Mouse (Mus musculus): ENCODE results near the gene Ckmt2. TPM values are rescaled to one million over a fixed set of nuclear protein-coding genes. Genes with fewer than 3 reads are reported as not detected.

Gene Ckmt2
- total RNA-seq (2022): under 1 TPM in 3 of 4 experiments, not detected in 1; 0.25 to 0.43 (median 0.41) TPM

DNA sequence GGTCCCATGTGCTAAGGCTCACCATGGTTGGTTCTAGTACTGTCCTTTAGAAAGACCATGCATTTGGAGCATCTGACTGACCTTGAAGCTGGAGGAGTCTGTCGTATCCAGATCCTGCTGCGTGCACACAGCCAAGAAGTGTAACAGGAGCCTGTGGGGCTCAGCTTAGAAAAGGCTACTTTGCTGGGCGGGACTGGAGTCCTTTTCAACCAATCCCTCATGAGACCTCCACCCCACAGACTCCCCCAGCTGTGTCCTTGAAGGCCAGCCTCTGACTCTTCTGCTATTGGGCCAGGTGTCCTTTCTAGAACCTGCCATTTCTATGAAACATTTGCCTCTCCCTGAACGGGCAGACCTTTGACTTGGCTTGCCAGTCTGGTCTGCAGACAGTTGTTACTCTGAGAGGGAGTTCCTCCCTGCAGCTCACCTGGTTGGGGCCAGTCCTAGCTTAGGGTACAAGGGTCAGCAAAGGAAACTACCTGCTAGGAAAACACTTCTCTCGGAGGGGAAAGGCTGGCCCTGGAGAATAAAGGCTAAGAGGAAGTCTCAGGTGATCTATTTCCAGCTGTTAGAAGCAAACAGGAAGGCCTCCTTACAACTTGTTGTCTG, at the start of gene Ckmt2:
Gene Ckmt2, minus strand, starts transcription at position 145 of the 609 bp plus-strand sequence.
- no peak for DNase-seq (ENCODE audit: low spot score in 2 of 2)

DNA sequence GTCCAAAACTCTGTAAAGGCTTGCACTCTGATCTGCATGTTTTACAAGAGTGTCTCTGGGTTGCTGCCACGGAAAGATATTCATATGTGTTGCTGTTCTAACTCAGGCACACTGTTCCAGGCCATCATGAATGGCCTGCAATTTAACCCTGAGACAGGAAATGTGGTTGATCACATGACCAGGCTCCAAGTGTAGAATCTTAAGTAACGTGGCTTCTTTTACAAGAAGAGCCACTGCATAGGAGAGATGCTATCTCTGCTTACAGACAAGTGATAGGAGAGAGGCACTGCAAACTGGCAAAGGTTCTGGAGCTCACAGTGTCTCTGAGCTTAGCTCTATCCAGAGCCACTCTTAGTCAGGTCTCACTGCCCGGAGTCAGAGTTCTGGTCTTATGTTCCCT, 44.3 kb upstream of the Ckmt2 start:
- DNase-seq (ENCODE audit: low spot score in 2 of 2): no peak

DNA sequence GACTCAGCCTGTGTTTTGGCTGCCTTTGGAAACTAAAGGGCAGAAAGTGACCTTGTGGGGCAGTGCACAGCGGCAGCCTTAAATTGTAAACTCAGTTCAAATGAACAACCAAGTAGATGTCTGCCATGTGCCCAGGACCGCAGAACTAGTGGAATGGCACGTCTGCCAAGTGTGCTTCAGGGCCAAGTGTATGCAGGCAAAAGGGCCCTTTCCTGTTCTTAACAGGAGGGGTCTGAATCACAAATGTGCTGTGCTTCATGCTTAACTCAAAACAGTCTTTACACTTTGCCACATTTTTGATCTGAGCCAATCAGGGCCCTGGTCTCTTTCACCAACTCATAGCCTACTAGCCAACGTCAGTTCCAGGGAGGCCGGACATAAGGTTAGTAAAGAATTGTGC, 42.1 kb upstream of the Ckmt2 start:
- no peak for DNase-seq (ENCODE audit: low spot score in 2 of 2)

DNA sequence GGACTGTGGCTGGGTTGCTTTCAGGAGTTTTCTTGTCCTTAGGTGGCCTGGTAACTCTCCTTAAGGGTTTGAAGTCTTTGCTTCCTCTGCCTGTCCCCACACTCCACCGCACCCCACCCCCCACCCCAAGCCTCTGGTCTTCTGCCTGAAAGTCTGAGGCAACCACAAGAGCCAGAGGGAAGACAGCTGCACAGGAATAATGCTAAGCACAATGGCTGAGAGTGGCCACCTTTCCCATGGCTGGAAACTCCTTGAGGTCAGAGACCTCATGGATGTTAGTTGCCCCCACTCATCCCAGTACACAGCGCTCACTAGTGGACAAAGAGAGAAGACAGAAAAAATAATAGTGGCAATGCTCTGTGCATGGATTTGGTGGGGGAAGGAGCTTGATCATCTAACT, 41.1 kb upstream of the Ckmt2 start:
- no peak for DNase-seq (ENCODE audit: low spot score in 2 of 2)

DNA sequence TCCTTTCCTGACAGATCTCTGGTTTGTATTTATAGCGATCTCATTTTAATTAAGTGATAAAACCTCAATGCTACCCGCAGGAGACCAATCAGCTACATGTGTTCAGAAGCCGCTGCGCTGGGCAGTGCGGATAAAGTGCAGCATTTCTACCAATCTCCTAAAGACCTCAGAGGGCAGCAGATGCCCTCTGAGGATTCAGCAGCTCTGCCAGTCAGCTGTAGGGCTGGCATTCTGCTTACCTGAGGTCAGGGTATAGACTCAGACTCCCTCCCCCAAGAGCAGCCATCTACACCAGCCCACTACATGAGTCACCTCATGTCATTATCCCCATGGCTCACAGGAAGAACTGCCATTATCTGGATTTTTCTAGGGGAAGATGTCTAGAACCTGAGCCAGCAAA, 39.6 kb upstream of the Ckmt2 start:
- DNase-seq (ENCODE audit: low spot score in 2 of 2): no peak

DNA sequence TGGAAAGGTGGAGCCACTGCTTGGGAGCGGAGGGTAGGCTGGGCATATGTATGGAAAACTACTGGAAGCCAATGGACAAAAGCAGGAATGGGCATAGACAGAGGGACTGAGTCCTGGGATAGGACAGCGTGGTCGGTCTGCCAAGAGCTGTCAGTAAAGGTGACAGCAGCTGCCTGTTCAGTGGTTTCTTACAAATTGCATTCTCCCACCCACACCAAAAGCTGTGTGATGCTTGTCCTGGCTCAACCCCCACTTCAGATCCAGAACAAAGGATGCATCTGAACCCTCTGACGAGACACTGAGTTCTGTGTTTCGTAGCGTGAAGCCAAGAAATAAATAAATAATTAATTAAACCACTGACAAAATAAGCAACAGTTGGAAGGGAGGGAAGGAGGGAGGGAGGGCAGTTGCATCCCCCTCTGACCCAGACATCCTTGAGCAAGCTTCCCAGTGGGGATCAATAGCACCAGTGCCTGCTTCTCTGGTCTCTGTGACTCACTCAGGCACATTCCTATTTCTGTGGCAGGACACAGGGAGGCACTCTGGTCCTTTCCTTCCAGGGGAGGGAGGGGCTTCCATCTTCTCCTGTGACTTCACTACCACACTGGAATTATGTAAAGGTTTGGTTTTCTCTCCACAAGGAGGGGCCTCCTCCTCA, 39.0 kb upstream of the Ckmt2 start:
- peak; percentile 61 to 65 for DNase-seq (ENCODE audit: low spot score in 2 of 2)

DNA sequence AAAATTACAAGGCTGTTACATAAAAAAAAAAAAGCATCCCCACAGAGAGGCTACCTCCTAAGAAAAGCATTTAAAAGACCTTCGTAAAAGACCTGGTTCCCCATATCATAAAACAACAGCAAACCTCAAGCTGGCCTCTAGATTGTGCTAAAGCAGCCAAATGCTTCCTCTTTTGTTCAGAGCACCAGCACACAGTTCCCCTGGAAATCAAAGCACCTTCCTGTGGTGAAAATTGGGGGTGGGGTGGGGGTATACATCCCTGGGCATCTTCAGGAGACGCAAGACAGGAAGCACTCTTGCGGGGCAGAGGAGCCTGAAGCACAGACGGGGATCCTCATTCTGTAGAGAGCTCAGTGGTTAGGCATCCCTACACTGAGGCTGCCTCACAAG, 38.5 kb upstream of the Ckmt2 start:
- no peak for DNase-seq (ENCODE audit: low spot score in 2 of 2)

DNA sequence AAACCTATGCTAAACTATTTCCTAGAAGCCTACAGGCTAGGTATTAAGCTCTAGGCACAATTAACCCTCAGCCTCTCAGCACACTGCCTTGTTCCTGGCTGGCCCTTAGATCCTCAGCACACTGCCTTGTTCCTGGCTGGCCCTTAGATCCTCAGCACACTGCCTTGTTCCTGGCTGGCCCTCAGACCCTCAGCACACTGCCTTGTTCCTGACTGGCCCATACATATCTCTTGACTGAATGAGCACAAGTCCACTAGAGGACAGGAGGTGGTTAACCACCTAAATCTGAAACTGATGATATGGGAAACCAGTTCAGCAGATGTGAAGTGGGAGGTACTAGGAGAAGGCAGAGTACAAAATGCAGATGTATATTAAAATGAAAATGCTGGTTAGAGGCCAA, 35.0 kb upstream of the Ckmt2 start:
- DNase-seq (ENCODE audit: low spot score in 2 of 2): no peak

DNA sequence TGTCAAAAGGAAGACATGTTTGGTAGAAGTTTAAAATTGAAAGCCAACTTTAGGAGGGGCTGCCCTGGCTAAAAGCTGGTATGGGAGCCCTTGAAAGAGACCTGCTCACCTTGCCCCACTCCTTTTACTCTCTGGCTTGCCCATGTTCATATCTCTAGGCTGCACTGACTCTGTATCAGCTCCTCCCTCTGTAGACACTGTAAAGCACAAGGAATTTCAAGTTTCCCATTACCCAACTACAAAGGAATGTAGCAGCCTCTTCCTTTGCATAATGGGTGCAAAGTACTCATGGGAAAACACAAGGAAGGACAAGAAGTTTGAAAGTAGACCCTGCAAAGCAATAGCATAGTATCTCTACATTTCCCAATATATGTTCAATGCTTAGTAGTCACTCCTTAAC, 34.5 kb upstream of the Ckmt2 start:
- DNase-seq (ENCODE audit: low spot score in 2 of 2): no peak

DNA sequence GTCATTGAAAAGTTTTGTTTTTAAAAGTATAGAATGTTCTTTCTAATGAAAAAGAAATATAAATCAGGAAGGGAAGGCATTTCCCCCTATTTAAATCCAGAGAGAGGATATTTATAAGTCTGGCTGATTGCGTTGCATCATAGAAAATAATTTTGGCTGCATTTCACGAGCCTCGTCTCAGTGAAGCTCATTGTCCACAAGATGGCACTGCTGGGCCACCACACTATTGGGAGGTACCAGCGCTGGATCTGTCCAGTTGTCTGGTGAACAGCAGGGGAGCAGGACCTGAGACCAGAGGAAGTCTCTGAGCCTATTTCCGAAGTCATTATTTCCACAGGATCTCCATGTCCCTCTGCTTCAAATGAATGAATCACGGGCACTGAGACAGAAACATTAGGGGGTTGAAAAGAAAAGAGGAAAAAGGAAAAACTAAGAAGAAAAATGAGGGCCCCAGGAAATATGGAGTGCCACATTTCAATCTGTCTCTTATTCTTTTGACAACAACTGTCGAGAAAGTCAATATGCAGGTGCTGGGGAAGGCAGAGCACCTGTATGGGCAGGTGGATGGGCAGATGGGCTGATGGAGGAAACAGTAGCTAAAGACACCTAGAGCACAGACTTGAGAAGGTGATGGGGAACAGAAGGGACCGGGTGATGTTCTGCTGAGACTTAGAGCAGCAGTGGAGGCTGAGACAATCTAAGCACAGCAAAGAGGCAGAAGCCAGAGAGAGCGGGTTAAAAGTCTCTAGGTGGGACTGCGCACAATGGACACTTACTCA, 31.7 kb upstream of the Ckmt2 start:
- peak; percentile 70 to 83 for DNase-seq (ENCODE audit: low spot score in 2 of 2)

DNA sequence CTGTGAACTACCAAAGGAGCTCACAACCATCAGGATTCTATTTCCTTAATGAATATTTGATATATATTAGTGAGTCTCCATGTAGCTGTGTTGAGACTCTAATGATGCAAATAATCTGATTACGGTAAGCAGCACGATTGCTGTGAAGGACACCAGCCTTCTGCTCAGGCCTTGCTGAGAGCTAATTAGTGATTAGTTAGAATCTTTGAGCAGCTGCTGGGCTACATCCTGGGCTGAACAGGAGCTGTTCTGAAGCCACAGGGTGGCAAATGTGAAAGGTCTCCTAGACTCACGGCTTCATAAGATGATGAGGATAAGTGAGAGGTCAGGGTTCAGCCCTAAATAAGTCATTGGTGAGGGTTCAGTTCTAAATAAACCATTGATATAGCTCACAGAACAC, 29.7 kb upstream of the Ckmt2 start:
- no peak for DNase-seq (ENCODE audit: low spot score in 2 of 2)

DNA sequence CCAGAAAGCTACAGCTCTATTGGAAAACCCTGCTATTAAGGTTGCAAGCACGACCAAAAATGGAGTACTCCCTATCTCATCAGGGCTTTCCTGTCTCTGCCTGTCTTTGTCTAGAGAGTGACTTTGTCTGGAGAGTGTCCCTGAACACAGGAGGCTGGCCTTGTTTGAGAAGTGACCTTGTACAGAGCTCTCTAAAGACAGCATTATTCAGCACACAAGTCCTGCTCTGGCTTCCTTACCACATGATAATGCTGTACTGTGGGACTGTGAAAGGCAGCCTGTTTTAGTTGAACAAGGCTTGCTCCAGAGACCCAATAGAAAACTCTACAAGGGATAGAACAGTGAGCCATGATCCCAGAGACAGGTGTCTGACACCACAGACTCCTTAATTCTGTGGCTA, 19.8 kb upstream of the Ckmt2 start:
- DNase-seq (ENCODE audit: low spot score in 2 of 2): no peak

DNA sequence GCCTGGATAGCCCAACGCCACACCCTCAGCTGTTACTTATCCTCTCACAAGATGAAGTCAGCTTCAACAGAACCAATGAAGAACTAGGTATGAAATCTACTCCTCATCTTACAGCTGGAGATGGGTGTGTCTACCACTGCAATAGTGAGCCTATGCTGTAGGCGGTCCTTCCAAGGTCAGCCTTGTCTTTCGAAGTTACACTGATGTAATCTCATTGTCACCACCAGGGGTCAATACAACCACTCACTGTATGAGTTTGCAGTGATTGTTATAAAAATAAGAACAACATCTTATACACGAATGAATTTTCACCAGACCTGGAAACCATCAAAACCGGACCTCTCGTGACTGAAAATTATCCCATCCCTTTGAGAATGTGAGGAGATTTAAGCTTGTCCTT, 16.4 kb upstream of the Ckmt2 start:
- DNase-seq (ENCODE audit: low spot score in 2 of 2): no peak

DNA sequence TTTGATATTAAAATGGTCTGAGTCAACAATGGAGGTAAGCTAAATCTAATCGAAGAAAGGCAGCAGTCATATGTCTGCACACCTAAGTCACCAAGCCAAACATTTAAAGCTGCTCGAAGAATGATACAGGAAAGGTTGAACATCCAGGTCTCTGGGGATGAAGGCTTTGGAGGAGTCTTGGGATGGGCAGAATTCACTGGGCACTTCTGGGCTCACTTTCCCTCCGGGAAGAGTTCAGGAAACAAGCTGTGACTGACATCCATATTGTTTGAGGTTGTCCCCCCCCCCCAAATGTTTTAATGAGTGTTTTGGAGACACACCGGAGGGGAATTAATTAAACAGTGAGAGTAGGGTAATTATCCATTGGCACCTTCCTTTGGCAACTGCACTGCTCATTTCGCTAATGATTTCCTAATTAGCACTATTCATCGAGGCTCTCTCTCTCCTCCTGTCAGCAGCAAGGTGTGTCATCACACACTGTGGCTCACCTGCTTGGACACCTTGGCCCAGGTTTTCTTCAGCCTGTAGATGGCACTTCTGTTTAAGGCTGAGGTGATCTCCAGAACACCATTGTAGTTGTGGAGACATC, 13.4 kb upstream of the Ckmt2 start:
- no peak for DNase-seq (ENCODE audit: low spot score in 2 of 2)

DNA sequence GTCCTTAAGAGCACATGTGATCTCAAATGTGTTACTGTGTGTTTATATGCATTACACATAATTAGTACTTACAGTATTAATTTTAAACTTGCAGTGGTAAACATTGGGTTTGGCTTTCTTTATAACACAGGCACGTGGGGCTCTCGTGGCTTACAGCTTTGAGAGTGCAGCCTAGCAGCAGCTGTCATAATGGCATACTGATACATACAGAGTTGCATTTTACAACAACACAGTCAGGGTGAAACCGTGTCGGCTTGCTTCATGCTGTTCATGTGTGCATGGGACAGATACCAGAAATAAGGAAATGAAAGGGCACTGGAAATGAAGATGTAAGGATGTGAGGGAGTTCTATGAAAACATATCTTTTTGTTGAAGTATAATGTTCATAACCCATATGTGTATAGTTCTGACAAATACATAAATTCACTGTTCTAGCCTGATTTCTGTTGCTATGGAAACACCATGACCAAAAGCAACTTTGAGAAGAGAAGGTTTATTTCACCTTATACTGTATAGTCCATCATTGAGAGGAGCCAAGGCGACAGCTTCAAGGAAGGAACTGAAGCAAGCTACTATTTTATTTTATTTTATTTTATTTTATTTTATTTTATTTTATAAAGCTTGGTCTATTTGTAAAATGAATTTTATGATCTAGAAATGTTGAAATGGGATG, 8.2 kb upstream of the Ckmt2 start:
- no peak for DNase-seq (ENCODE audit: low spot score in 2 of 2)

DNA sequence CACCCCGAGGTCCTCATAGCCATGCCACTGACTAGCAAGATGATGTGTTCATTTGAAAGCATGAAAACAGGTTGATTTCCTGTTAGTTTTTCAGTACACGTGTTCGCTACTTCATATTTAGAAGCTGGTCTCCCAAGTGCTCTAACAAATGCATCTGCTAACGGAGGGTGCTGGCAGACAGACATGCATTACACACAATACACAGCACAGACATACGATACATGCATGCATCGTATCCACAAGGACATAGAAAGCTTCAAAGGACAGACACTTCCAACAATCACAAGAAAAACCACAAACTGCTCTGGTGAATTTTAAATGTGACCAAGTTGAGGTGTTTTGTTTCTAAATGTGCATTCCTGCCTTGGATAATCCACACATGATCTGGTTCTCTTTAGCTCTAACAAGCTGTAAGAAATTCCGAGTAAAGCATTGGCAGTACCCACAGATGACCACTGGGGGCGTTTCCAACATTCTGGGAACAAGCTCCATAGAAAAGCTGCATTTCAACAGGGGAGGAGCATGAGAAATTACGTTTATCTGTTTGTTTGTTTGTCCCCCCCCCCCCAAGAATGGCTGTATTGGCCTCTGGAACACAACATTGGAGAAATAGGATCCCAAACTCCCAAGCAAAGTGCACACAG, 5.3 kb upstream of the Ckmt2 start:
- DNase-seq (ENCODE audit: low spot score in 2 of 2): peak in 1 of 2 experiments; percentile 68

DNA sequence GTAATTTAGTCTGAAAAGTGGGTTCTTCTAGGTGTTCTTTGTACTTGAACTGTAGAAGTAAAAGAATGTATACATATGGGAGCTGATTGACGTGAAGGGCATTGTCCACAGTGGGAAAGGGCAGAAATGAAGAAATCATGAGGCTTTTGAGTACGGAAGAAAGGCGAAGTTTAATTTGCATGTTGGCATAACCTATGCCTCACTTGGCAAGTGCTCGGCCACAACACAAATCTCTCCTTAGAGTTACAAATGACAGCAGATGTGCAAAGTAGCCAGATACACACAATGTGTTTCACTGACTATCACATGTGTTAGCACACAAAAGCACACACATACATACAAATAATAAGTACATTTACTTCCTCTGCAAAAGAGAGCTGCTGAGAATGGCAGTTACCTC, 3.6 kb upstream of the Ckmt2 start:
- no peak for DNase-seq (ENCODE audit: low spot score in 2 of 2)

DNA sequence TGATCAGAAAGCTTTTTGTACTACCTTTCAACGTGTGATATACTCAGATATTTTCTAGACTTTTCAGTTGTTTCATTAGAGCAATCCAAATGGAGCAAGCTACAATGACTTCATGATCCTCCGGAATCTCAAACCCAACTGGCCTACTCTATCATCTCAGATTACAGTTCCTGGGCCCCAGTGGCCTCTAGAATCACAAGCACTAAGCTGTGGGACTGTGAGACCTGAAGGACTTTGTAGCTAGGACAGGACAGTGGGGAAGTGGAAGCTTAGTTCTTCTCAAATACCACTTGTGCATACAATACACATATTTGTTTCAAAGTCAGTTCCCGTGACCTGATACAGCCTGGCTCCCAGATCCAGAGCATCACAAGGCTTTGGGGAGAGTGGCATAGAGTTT, 1.3 kb upstream of the Ckmt2 start:
- DNase-seq (ENCODE audit: low spot score in 2 of 2): no peak

DNA sequence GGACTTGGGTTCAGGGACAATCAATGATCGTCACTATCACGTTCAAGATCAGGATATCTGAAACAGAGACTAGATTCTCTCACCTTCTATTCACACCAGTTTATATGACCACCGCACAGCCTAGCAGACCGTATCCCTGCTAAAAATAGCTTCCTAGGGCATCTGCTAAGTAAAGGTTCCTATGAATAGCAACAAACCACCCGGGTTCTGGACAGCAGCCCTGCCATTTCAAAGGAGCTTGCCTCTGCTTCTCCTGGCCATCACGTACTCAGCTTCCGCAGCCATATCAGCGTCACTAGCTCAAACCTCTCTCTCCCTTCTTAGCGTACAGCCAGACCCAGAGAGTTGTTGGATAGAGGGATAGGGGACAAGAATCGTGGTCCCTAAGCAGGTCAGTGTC, 665 bp upstream of the Ckmt2 start:
- DNase-seq (ENCODE audit: low spot score in 2 of 2): no peak

DNA sequence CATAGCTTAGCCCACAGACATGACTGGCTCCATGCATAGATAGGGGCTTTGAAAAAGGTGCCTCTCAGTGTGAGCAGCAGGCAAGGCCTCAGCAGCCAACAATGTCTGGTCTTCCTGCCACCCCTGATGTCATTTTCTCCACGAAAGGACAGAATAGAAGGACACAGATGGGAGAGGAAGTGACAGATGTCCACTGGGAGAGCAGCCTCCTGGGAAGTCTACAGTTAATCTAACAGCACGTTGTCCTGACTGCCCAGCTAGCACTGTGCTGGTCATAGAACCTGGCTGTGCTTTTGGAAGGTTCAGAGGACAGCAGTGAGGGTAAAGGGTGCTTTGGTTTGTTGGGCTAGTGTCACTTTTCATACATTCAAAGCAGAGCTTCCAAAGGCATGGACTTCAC, 1.1 kb downstream of the Ckmt2 start:
- DNase-seq (ENCODE audit: low spot score in 2 of 2): no peak

DNA sequence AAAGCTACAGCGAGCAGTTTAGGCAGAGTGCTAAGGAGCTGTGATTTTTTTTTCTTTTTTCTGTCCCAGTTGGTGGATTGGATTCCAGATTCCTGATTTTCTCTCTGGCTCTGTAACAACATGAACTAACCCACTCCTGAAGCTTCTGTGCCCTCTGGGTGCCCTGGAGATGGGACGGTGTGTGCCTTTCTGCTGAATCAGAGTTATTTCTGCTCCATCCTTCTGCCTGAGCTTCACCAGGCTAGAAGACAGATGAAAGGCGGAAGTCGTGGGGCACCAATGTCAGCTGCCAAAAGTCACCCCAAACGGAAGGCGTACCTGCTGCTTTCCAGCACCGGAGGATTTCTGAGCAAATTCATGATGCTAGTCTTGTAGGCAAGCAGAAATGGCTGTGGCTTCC, 2.1 kb downstream of the Ckmt2 start:
- no peak for DNase-seq (ENCODE audit: low spot score in 2 of 2)
